Mouse (Mus musculus): Measurements from ENCODE around the gene Tyk2.

Gene Tyk2

GRCm38 (mm10) chr9:21114190-21114589 is 16.9 kb downstream of the Tyk2 start:
- no peak for DNase-seq (ENCODE audit: low read depth, low spot score)

GRCm38 (mm10) chr9:21113751-21114150 is 17.3 kb downstream of the Tyk2 start:
- no peak for DNase-seq (ENCODE audit: low read depth, low spot score)

- no peak for DNase-seq (ENCODE audit: low read depth, low spot score)
Measured at GRCm38 (mm10) chr9:21107607-21108237, 23.3 kb downstream of the Tyk2 start.

GRCm38 (mm10) chr9:21105760-21106564 is 25.1 kb downstream of the Tyk2 start:
- DNase-seq (ENCODE audit: low read depth, low spot score): no peak

- no peak for DNase-seq (ENCODE audit: low read depth, low spot score)
Measured at GRCm38 (mm10) chr9:21104814-21105213, 26.2 kb downstream of the Tyk2 start.

GRCm38 (mm10) chr9:21102076-21102475 is 29.0 kb downstream of the Tyk2 start:
- no peak for DNase-seq (ENCODE audit: low read depth, low spot score)

- no peak for DNase-seq (ENCODE audit: low read depth, low spot score)
Measured at GRCm38 (mm10) chr9:21100447-21101161, 30.4 kb downstream of the Tyk2 start.

GRCm38 (mm10) chr9:21097793-21098192 is 33.2 kb downstream of the Tyk2 start:
- DNase-seq (ENCODE audit: low read depth, low spot score): no peak

GRCm38 (mm10) chr9:21095958-21096357 is 35.1 kb downstream of the Tyk2 start:
- no peak for DNase-seq (ENCODE audit: low read depth, low spot score)

GRCm38 (mm10) chr9:21093423-21093822 is 37.6 kb downstream of the Tyk2 start:
- DNase-seq (ENCODE audit: low read depth, low spot score): no peak

- DNase-seq (ENCODE audit: low read depth, low spot score): peak; percentile 90
Measured at GRCm38 (mm10) chr9:21091707-21092320, 39.2 kb downstream of the Tyk2 start, which contains the start of the genes Gm38431 and Raver1. Gm38431 (minus strand) TSS chr9:21091997. Raver1 (minus strand) TSS chr9:21092008.

- no peak for DNase-seq (ENCODE audit: low read depth, low spot score)
Measured at GRCm38 (mm10) chr9:21090972-21091706, 39.9 kb downstream of the Tyk2 start.

- DNase-seq (ENCODE audit: low read depth, low spot score): no peak
Measured at GRCm38 (mm10) chr9:21090537-21090936, 40.5 kb downstream of the Tyk2 start.

- DNase-seq (ENCODE audit: low read depth, low spot score): no peak
Measured at GRCm38 (mm10) chr9:21083324-21083723, 47.7 kb downstream of the Tyk2 start.

GRCm38 (mm10) chr9:21081127-21081526 is 49.9 kb downstream of the Tyk2 start:
- no peak for DNase-seq (ENCODE audit: low read depth, low spot score)

GRCm38 (mm10) chr9:21075625-21076024 is 55.4 kb downstream of the Tyk2 start:
- no peak for DNase-seq (ENCODE audit: low read depth, low spot score)

GRCm38 (mm10) chr9:21074173-21074572 is 56.9 kb downstream of the Tyk2 start:
- DNase-seq (ENCODE audit: low read depth, low spot score): no peak

GRCm38 (mm10) chr9:21073044-21073840 is 57.8 kb downstream of the Tyk2 start, which contains the start of the genes Gm49373 and Fdx1l:
Gm49373 (minus strand) TSS chr9:21073096.
Fdx1l (minus strand) TSS chr9:21073614.
- DNase-seq (ENCODE audit: low read depth, low spot score): peak; percentile 66

- DNase-seq (ENCODE audit: low read depth, low spot score): no peak
Measured at GRCm38 (mm10) chr9:21072641-21073040, 58.4 kb downstream of the Tyk2 start.

- no peak for DNase-seq (ENCODE audit: low read depth, low spot score)
Measured at GRCm38 (mm10) chr9:21067006-21067684, 63.9 kb downstream of the Tyk2 start, which contains the start of gene Zglp1. Zglp1 (minus strand) TSS chr9:21067093.

All from WW6 (cell line).